Mouse (Mus musculus) midbrain, embryonic 11.5 days (tissue): ENCODE measurements at regions not wholly inside any gene's neighbourhood (a gene's known extent, or its start where the extent isn't known, plus 50 kb on each side); places are given as distances from the start of the nearest gene placed in this dataset.

Experiments used
- ATAC-seq: fragments of 200-750 bp; cut with Nextera tagmentation; 2 replicates; pipeline ENCODE4 v1.8.0; 2017; ENCODE audit warnings: moderate TSS enrichment, moderate library complexity; ENCODE audit not compliant: low FRiP score
- DNase-seq: peaks from one replicate; pipeline ENCODE4 v3.0.0; 2015; ENCODE audit warnings: low spot score; ENCODE audit errors: missing footprints
- H3K27ac ChIP-seq: fragments of 300-500 bp; sonication (generic); 2 replicates; pipeline ENCODE4 v1.5.1; 2014; ENCODE audit warnings: low read depth, low read length
- H3K27me3 ChIP-seq: fragments of 300-500 bp; sonication (generic); 2 replicates; pipeline ENCODE4 v1.6.1; 2014; ENCODE audit warnings: mild to moderate bottlenecking, low read length, moderate library complexity, mixed read lengths; ENCODE audit not compliant: control insufficient read depth, insufficient read depth
- H3K36me3 ChIP-seq: fragments of 300-500 bp; sonication (generic); 2 replicates; pipeline ENCODE4 v1.6.1; 2014; ENCODE audit warnings: mild to moderate bottlenecking, low read length, moderate library complexity, mixed read lengths; ENCODE audit not compliant: control insufficient read depth, insufficient read depth
- H3K4me1 ChIP-seq: fragments of 300-500 bp; sonication (generic); 2 replicates; pipeline ENCODE4 v1.6.1; 2014; ENCODE audit warnings: low read length; ENCODE audit not compliant: control insufficient read depth, insufficient read depth
- H3K4me2 ChIP-seq: fragments of 300-500 bp; sonication (generic); 2 replicates; pipeline ENCODE4 v1.6.1; 2014; ENCODE audit warnings: mild to moderate bottlenecking, moderate library complexity
- H3K4me3 ChIP-seq: fragments of 300-500 bp; sonication (generic); 2 replicates; pipeline ENCODE4 v1.5.1; 2014; ENCODE audit warnings: low read depth, low read length
- H3K9ac ChIP-seq: fragments of 300-500 bp; sonication (generic); 2 replicates; pipeline ENCODE4 v1.6.1; 2014; ENCODE audit warnings: low read length
- H3K9me3 ChIP-seq: fragments of 300-500 bp; sonication (generic); 2 replicates; pipeline ENCODE4 v1.6.1; 2016; ENCODE audit warnings: low read length; ENCODE audit not compliant: control insufficient read depth
- WGBS: fragments of 180-500 bp; shearing (Covaris S2); extraction: QIAGEN DNeasy Blood & Tissue Kit; methylation state at CpG from one replicate; pipeline ENCODE4 v1.1.7; 2014; 5-methylcytosine and 5-hydroxymethylcytosine counted together

DNA sequence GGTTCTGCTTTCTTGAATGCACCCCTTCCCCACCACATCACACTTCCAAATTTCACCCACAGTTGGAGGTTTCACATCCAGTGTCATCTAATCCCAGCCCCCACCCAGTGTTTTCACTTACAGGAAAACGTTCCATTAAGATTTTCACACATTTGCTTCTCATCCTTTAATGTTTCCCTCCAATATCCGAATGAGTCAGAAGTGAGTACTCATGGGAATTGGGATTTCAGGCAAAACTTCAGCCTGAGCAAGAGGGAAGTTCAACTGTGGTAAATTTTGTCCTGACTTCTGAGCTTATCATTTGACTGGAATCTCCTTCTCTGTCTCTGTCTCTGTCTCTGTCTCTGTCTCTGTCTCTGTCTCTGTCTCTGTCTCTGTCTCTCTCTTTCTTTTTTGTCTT lies 350.3 kb upstream of the Klf4 start:
- WGBS: 67% methylated on average over 2 of the region's 2 CpGs
- H3K4me1 ChIP-seq: no peaks in the 10 kb centered on the region
- no peaks in the 10 kb centered on the region for H3K36me3 ChIP-seq
- H3K27ac ChIP-seq: no peak overlapping the region
- H3K27me3 ChIP-seq: no peaks in the 10 kb centered on the region
- H3K9me3 ChIP-seq: no peaks in the 10 kb centered on the region
- no peak overlapping the region for H3K4me3 ChIP-seq
- no peak overlapping the region for H3K4me2 ChIP-seq
- H3K9ac ChIP-seq: no peak overlapping the region
- no peak for ATAC-seq
- DNase-seq: no peak

DNA sequence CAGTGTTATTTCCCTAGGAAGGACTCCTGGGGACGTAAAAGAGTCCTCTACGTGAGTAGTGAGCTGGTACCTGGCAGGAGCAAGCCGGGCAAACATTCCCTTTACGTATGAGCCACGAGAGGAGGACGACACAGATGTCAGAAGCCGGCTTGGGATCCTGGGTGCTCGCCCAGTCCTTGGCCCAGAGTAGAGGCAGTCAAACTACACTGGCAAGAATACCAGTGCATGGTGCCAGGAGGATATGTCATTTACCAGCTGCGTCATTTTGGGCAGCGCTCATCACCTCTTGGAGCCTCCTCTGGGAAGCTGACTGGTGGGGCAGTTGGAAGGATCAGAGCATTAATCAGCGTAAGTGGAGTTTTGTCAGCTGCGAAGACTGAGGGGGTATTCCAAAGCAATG lies 343.0 kb upstream of the Klf4 start:
- WGBS: 92% methylated on average over 12 of the region's 12 CpGs
- H3K27me3 ChIP-seq: no peaks in the 10 kb centered on the region
- no peak overlapping the region for H3K4me2 ChIP-seq
- H3K36me3 ChIP-seq: no peaks in the 10 kb centered on the region
- no peak overlapping the region for H3K4me3 ChIP-seq
- DNase-seq: no peak
- no peak overlapping the region for H3K27ac ChIP-seq
- no peak overlapping the region for H3K9ac ChIP-seq
- no peak for ATAC-seq
- no peaks in the 10 kb centered on the region for H3K4me1 ChIP-seq
- H3K9me3 ChIP-seq: no peaks in the 10 kb centered on the region

DNA sequence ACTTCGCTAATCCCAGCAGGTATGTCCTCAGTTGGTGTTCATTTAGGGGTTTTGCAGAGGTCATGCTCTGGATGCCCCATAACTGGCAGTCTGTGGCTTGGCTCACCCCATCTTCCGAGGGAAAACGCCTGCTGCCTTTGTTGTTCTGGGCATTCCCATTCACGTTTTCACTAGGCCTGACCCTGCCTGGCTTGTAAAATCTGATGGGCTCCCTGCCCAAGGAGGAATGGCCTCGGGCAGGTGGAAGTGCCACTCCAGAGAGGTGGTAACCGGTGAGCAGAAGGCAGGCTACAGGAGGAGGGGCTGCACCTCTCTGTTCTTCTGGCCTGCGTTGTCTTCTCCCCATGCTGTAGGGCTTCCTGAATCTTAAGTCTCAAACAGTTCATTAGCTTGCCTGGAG lies 342.6 kb upstream of the Klf4 start:
- no peak for DNase-seq
- Histone ChIP-seq H3K4me3 (no peak overlapping the region), H3K27ac (no peak overlapping the region), H3K27me3 (no peaks in the 10 kb centered on the region), H3K4me2 (no peak overlapping the region), H3K9ac (no peak overlapping the region), H3K4me1 (no peaks in the 10 kb centered on the region), H3K9me3 (no peaks in the 10 kb centered on the region), H3K36me3 (no peaks in the 10 kb centered on the region)
- no peak for ATAC-seq
- 80% methylated on average over 7 of the region's 7 CpGs for WGBS

- no peak overlapping the region for H3K4me2 ChIP-seq
- no peaks in the 10 kb centered on the region for H3K36me3 ChIP-seq
- no peak overlapping the region for H3K9ac ChIP-seq
- no peak for DNase-seq
- H3K27ac ChIP-seq: no peak overlapping the region
- no peaks in the 10 kb centered on the region for H3K9me3 ChIP-seq
- no peaks in the 10 kb centered on the region for H3K4me1 ChIP-seq
- 85% methylated on average over 4 of the region's 4 CpGs for WGBS
- no peak overlapping the region for H3K4me3 ChIP-seq
- H3K27me3 ChIP-seq: no peaks in the 10 kb centered on the region
- ATAC-seq: no peak
These were observed 342.0 kb upstream of the Klf4 start for GRCm38 (mm10) chr4:55874276-55874675.

DNA sequence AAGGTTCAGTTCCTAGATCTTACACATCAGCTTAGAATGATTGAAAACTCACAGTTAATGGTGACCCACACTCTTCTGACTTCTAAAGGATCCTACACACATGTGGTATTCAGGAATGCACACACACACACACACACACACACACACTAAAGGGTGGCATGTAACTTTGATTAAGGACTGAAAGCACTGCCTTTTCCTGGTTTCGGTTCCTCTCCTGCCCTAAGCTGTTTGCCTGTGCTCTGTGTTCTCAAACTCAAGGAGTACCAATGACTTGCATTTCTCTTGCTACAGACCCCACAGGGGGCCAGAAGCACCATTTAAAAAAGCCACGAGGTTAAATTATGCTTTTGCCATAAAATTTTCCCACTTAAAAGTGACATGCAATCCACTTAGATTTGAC lies 327.8 kb upstream of the Klf4 start:
- Histone ChIP-seq H3K4me2 (no peak overlapping the region), H3K9ac (no peak overlapping the region), H3K27me3 (no peaks in the 10 kb centered on the region), H3K27ac (no peak overlapping the region), H3K4me3 (no peak overlapping the region), H3K9me3 (no peaks in the 10 kb centered on the region), H3K36me3 (no peaks in the 10 kb centered on the region), H3K4me1 (no peaks in the 10 kb centered on the region)
- DNase-seq (no peak), ATAC-seq (no peak)
- 73% methylated on average over 2 of the region's 2 CpGs for WGBS

DNA sequence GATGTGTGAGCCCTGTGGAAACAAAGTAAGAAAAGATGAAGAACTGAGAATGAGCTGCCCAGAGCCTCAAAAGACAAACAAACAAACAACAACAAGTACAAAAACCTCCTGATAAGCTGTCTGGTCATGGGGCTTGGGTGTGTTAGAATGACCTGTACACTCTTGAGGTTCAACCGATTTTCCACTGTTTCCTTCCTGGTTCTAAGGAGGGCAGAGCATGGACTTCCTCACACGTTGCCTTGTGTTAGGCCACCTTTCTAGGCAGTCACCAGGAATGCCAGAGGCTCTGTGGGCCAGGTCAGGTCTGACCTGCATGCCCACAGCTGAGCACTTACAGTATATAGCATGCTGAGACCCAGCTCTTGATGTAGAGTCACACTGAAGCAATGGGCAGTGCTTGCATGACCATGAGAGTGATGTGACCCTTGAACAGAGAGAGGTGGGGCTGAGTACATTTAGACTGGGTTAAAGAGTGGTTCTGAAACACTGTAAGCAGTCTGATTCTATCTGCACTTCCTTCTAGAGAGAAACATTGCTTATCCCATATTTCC lies 327.0 kb upstream of the Klf4 start:
- H3K27ac ChIP-seq: no peak overlapping the region

DNA sequence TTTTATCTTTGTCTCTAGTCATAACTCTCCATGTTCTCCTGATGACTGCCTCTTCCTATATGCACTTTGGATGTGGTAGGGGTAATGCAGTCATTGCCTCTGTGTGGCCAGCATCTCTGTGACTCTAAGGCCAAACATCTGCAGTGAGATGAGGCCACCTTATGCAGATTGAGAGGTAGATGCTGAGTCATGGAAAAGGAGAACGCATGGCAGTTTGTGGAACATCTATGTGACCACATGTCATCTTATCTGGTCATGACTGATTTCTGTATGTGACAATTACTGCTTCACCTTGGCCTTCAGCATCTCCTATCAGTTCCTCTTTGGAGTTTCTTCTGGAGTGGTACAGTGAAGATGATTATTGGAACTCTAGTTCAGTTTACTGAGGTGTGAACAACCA lies 319.2 kb upstream of the Klf4 start:
- WGBS: 81% methylated on average over 1 of the region's 1 CpGs
- H3K27ac ChIP-seq: no peak overlapping the region
- DNase-seq (no peak), ATAC-seq (no peak)
- H3K4me2 ChIP-seq: no peak overlapping the region
- H3K27me3 ChIP-seq: no peaks in the 10 kb centered on the region
- no peaks in the 10 kb centered on the region for H3K9me3 ChIP-seq
- H3K9ac ChIP-seq: no peak overlapping the region
- no peaks in the 10 kb centered on the region for H3K36me3 ChIP-seq
- no peaks in the 10 kb centered on the region for H3K4me1 ChIP-seq
- H3K4me3 ChIP-seq: no peak overlapping the region

More for the DNA sequence above, 327.0 kb upstream of the Klf4 start:
- Histone ChIP-seq H3K4me1 (no peaks in the 10 kb centered on the region), H3K9ac (no peak overlapping the region), H3K4me2 (no peak overlapping the region), H3K36me3 (no peaks in the 10 kb centered on the region), H3K27me3 (no peaks in the 10 kb centered on the region), H3K9me3 (no peaks in the 10 kb centered on the region), H3K4me3 (no peak overlapping the region)
- 80% methylated on average over 2 of the region's 2 CpGs for WGBS
- ATAC-seq (no peak), DNase-seq (no peak)

- no peak overlapping the region for H3K27ac ChIP-seq
- DNase-seq (no peak), ATAC-seq (no peak)
- H3K36me3 ChIP-seq: no peaks in the 10 kb centered on the region
- WGBS: 88% methylated on average over 5 of the region's 5 CpGs
- no peak overlapping the region for H3K4me2 ChIP-seq
- no peak overlapping the region for H3K9ac ChIP-seq
- no peaks in the 10 kb centered on the region for H3K4me1 ChIP-seq
- no peaks in the 10 kb centered on the region for H3K9me3 ChIP-seq
- H3K4me3 ChIP-seq: no peak overlapping the region
- no peaks in the 10 kb centered on the region for H3K27me3 ChIP-seq
These were observed 318.8 kb upstream of the Klf4 start for GRCm38 (mm10) chr4:55851027-55851426.

DNA sequence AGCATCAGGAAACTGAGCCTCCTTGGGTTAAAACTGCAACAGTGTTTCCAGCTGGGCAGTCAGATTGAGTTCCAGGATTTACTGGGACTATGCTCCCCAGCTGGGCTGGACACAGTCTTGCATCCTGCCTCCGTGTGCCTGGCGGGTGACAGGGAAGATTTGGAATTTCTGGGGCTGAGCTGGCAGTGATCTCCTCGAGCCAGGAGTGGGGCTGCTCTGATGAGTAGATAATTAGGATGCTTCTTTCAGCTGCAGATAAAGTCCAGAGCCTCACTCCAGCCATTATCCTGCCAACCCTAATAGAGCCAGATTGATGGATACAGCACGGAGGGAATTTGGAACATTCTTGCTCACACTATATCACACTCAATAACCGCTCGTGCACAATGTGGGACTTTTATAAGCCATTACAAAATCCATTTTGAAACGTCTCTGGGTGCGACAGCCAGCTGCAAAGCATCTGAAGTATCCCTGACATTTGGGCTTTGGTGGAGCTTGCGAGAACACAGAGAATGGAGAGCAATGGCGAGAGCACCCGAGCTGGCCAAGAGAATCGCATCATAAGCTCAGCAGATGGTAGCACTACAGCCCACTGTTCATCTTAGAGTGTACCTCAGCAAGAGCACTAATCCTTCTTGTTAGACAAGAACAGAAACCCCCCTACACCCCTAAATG lies 311.6 kb upstream of the Klf4 start:
- Histone ChIP-seq H3K27me3 (no peaks in the 10 kb centered on the region), H3K9ac (no peak overlapping the region), H3K4me1 (no peaks in the 10 kb centered on the region), H3K4me2 (no peak overlapping the region), H3K36me3 (no peaks in the 10 kb centered on the region), H3K27ac (no peak overlapping the region), H3K4me3 (no peak overlapping the region), H3K9me3 (no peaks in the 10 kb centered on the region)
- WGBS: 75% methylated on average over 12 of the region's 12 CpGs
- ATAC-seq (no peak), DNase-seq (no peak)
